Mouse (Mus musculus): ENCODE data around the gene Agbl4. TPM values are rescaled to one million over a fixed set of nuclear protein-coding genes. Genes with fewer than 3 reads are reported as not detected.
A peak's percentile ranks its signal among the peaks of the same experiment; 100 is the strongest.

Agbl4 gene
- total and polyA plus RNA-seq, 3 experiments, result not detected

- Histone ChIP-seq H3K27me3 (replicated peaks) (peaks cover 33% of the 10 kb centered on the region), H3K79me2 (replicated peaks; ENCODE audit: control insufficient read depth, extremely low read depth, insufficient read depth, poor library complexity, severe bottlenecking) (peaks cover 36% of the 10 kb centered on the region), H3K9ac (ENCODE audit: insufficient read depth, low read depth) (peak overlapping the region; percentile 79; the same call in 1 of the 2 replicates), H3K36me3 (replicated peaks in 1 of 2; ENCODE audit: control insufficient read depth in 1 of 2, insufficient read depth in 1 of 2, low read length in 1 of 2) (peaks cover 0 to 14% of the 10 kb centered on the region in 2 experiments), H3K27ac (ENCODE audit: insufficient read depth, low read depth) (no peak overlapping the region; the same call in 1 of the 2 replicates), H3K4me1 (ENCODE audit: control insufficient read depth in 1 of 2, insufficient read depth in 2 of 2) (peaks cover 7 to 42% of the 10 kb centered on the region in 2 experiments), H3K4me3 (replicated peaks in 1 of 3; ENCODE audit: low read depth in 2 of 3, low read length in 2 of 3, poor library complexity in 1 of 3) (peak overlapping the region; percentile 72 to 78 (median 72)), H3K4me2 (ENCODE audit: insufficient read depth, low read depth, poor library complexity, severe bottlenecking) (peak overlapping the region; percentile 58), H3K9me3 (replicated peaks; ENCODE audit: low read length) (no peaks in the 10 kb centered on the region)
- DNase-seq (ENCODE audit: extremely low read depth), result no peak
- in situ Hi-C loops (cut with MboI; ENCODE audit: low pct_ligation_motif_present, low pct_unique_long_range_greater_than_20kb, low sequenced_read_pairs), result no loop called here
- TF ChIP-seq ZKSCAN1 (IDR thresholded peaks at IDR 0.05; ENCODE audit: borderline replicate concordance, low read depth, low read length), result no peak
- no peak for TF ChIP-seq USF2 (conservative IDR thresholded peaks at IDR 0.05; ENCODE audit: low read depth, low read length)
- TF ChIP-seq USF1 (IDR thresholded peaks at IDR 0.05; ENCODE audit: low read depth, low read length), result no peak
- TF ChIP-seq JUND (conservative IDR thresholded peaks at IDR 0.05; ENCODE audit: low read depth, low read length), result no peak
- no peak for TF ChIP-seq ZNF384 (IDR thresholded peaks at IDR 0.05; ENCODE audit: low read depth, low read length)
- TF ChIP-seq EP300 (IDR thresholded peaks at IDR 0.05; ENCODE audit: low read length), result no peak
- no peak for TF ChIP-seq ELF1 (IDR thresholded peaks at IDR 0.05; ENCODE audit: low read depth, low read length)
- dilution Hi-C loops (cut with MboI; ENCODE audit: extremely low pct_ligation_motif_present, extremely low pct_unique_long_range_greater_than_20kb, low sequenced_read_pairs), result no loop called here
These were observed 1016.9 kb downstream of the Agbl4 start for GRCm38 (mm10) chr4:111414399-111414798.

- Histone ChIP-seq H3K36me3 (replicated peaks in 1 of 2; ENCODE audit: control insufficient read depth in 1 of 2, insufficient read depth in 1 of 2, low read length in 1 of 2) (peaks cover 0 to 15% of the 10 kb centered on the region in 2 experiments), H3K4me2 (ENCODE audit: insufficient read depth, low read depth, poor library complexity, severe bottlenecking) (peak within 1 kb of the TSS; percentile 85), H3K79me2 (replicated peaks; ENCODE audit: control insufficient read depth, extremely low read depth, insufficient read depth, poor library complexity, severe bottlenecking) (peaks cover 41% of the 10 kb centered on the region), H3K9ac (ENCODE audit: insufficient read depth, low read depth) (peak within 1 kb of the TSS; percentile 79), H3K27me3 (replicated peaks) (peaks cover 33% of the 10 kb centered on the region), H3K4me1 (ENCODE audit: control insufficient read depth in 1 of 2, insufficient read depth in 2 of 2) (peaks cover 10 to 48% of the 10 kb centered on the region in 2 experiments), H3K4me3 (replicated peaks in 1 of 3; ENCODE audit: low read depth in 2 of 3, low read length in 2 of 3, poor library complexity in 1 of 3) (peak within 1 kb of the TSS; percentile 72 to 78 (median 72)), H3K27ac (ENCODE audit: insufficient read depth, low read depth) (peak within 1 kb of the TSS; percentile 75), H3K9me3 (replicated peaks; ENCODE audit: low read length) (no peaks in the 10 kb centered on the region)
- in situ Hi-C loops (cut with MboI; ENCODE audit: low pct_ligation_motif_present, low pct_unique_long_range_greater_than_20kb, low sequenced_read_pairs) (no loop called here), dilution Hi-C loops (cut with MboI; ENCODE audit: extremely low pct_ligation_motif_present, extremely low pct_unique_long_range_greater_than_20kb, low sequenced_read_pairs) (no loop called here)
- DNase-seq (ENCODE audit: extremely low read depth), result peak; percentile 63
- TF ChIP-seq TBP (conservative IDR thresholded peaks at IDR 0.05; ENCODE audit: low read depth, low read length), result peak; percentile 68; the same call in 1 of the 2 replicates
- 0 out of 2 replicates have a peak, but pooled peaks have one; percentile 6 for TF ChIP-seq SMC3 (IDR thresholded peaks at IDR 0.05; ENCODE audit: low read depth, low read length)
- 0 out of 2 replicates have a peak, but pooled peaks have one; percentile 35 for TF ChIP-seq CHD2 (IDR thresholded peaks at IDR 0.05; ENCODE audit: low read length)
- no peak for TF ChIP-seq PAX5 (IDR thresholded peaks at IDR 0.05; ENCODE audit: low read length)
- peak; percentile 71 for TF ChIP-seq ELF1 (IDR thresholded peaks at IDR 0.05; ENCODE audit: low read depth, low read length)
- no peak for TF ChIP-seq NRF1 (IDR thresholded peaks at IDR 0.05; ENCODE audit: low read depth, low read length)
- TF ChIP-seq RCOR1 (conservative IDR thresholded peaks at IDR 0.05; ENCODE audit: low read depth, low read length), result no peak
- TF ChIP-seq USF2 (conservative IDR thresholded peaks at IDR 0.05; ENCODE audit: low read depth, low read length), result no peak
- no peak for TF ChIP-seq KAT2A (IDR thresholded peaks at IDR 0.05; ENCODE audit: insufficient replicate concordance, low read length)
- TF ChIP-seq USF1 (IDR thresholded peaks at IDR 0.05; ENCODE audit: low read depth, low read length), result no peak
- peak; percentile 73; the same call in 1 of the 2 replicates for TF ChIP-seq UBTF (IDR thresholded peaks at IDR 0.05; ENCODE audit: low read depth, low read length)
- peak; percentile 72 for TF ChIP-seq HCFC1 (IDR thresholded peaks at IDR 0.05; ENCODE audit: low read depth, low read length)
- TF ChIP-seq POLR2AphosphoS2 (IDR thresholded peaks at IDR 0.05; ENCODE audit: low read depth, low read length), result no peak
- TF ChIP-seq SIN3A (IDR thresholded peaks at IDR 0.05; ENCODE audit: low read length), result peak; percentile 93
- no peak for TF ChIP-seq EP300 (IDR thresholded peaks at IDR 0.05; ENCODE audit: low read length)
- TF ChIP-seq JUND (conservative IDR thresholded peaks at IDR 0.05; ENCODE audit: low read depth, low read length), result no peak
- TF ChIP-seq GABPA (IDR thresholded peaks at IDR 0.05; ENCODE audit: insufficient replicate concordance, low read depth, low read length), result no peak
- TF ChIP-seq E2F4 (IDR thresholded peaks at IDR 0.05; ENCODE audit: insufficient replicate concordance, low read depth, low read length), result no peak
- TF ChIP-seq ZMIZ1 (IDR thresholded peaks at IDR 0.05; ENCODE audit: low read depth, low read length), result 0 out of 2 replicates have a peak, but pooled peaks have one; percentile 62
- TF ChIP-seq RAD21 (IDR thresholded peaks at IDR 0.05; ENCODE audit: low read depth, low read length), result no peak; the same call in 1 of the 2 replicates
- no peak for TF ChIP-seq ZKSCAN1 (IDR thresholded peaks at IDR 0.05; ENCODE audit: borderline replicate concordance, low read depth, low read length)
- TF ChIP-seq POLR2A (IDR thresholded peaks at IDR 0.05; ENCODE audit: low read depth, low read length), result peak; percentile 60
- no peak; the same call in 1 of the 2 replicates for TF ChIP-seq NELFE (IDR thresholded peaks at IDR 0.05; ENCODE audit: low read depth, low read length)
- TF ChIP-seq ETS1 (conservative IDR thresholded peaks at IDR 0.05; ENCODE audit: low read depth, low read length), result no peak
- peak; percentile 68 for TF ChIP-seq TCF12 (IDR thresholded peaks at IDR 0.05; ENCODE audit: low read depth, low read length)
- peak; percentile 52; the same call in 1 of the 2 replicates for TF ChIP-seq BHLHE40 (IDR thresholded peaks at IDR 0.05; ENCODE audit: low read depth, low read length)
- TF ChIP-seq IRF4 (IDR thresholded peaks at IDR 0.05; ENCODE audit: low read depth, low read length), result peak; percentile 24; the same call in 1 of the 2 replicates
- no peak; the same call in 1 of the 2 replicates for TF ChIP-seq MAX (IDR thresholded peaks at IDR 0.05; ENCODE audit: low read length)
- TF ChIP-seq MAFK (IDR thresholded peaks at IDR 0.05; ENCODE audit: insufficient replicate concordance, low read length), result no peak
These were observed 1017.5 kb downstream of the Agbl4 start, which contains the start of gene Bend5 for GRCm38 (mm10) chr4:111414818-111415488. Gene Bend5, plus strand, starts transcription at chr4:111415006.
